Mouse (Mus musculus) layer of hippocampus, postnatal 36 days (tissue): ENCODE measurements around the gene Gm21060. TPM values are rescaled to one million over a fixed set of nuclear protein-coding genes. Genes with fewer than 3 reads are reported as not detected.

Source experiments
- total RNA-seq, 2 experiments: library from RNA; stranded (reverse); gene quantifications; 2 replicates each; pipeline ENCODE4 v1.2.3; 2021

The Gm21060 gene
- total RNA-seq, 2 experiments from 2014 or later, result not detected

Other genes starting within 250 kb of the Gm21060 start
- 10 to 100 TPM; 54.5 to 58.5 TPM for gene Zfp950, start 156.2 kb downstream of the Gm21060 start, total RNA-seq
- not detected for gene Gm7102, start 120.8 kb downstream of the Gm21060 start, total RNA-seq
- not detected for gene Gm6020, start 113.2 kb downstream of the Gm21060 start, total RNA-seq
- gene Csf2ra, start 68.6 kb downstream of the Gm21060 start, total RNA-seq, result 10 to 100 TPM; 38.3 to 38.6 TPM